Mouse (Mus musculus): ENCODE measurements around the gene Lpar2. TPM values are rescaled to one million over a fixed set of nuclear protein-coding genes. Genes with fewer than 3 reads are reported as not detected.

Gene Lpar2
- polyA plus RNA-seq, 1 experiment: 10.3 TPM

DNA sequence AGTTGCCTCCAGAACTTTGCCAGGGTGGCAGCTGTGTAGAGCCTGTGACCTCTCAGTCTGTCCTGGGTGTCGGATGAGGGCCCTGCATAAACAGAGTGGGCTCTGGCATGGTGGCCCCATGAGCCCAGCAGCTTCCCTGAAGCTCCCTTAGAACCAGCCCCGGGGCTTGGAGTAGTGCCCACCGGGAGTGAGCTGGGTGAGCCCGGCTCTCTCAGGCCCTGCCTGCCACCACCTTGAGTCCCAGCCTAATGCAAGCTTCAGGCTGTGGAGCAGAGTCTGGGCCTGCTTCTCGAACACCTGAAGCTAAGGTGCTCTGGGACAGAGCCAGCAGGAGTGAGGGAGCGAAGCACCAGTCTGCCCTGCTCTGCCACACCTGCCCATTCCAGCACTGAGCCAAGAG is 48.7 kb downstream of the Lpar2 start:
- Histone ChIP-seq H3K4me3 (ENCODE audit: control insufficient read depth, insufficient read depth, low read length) (no peak overlapping the region), H3K27me3 (ENCODE audit: control insufficient read depth, insufficient read depth, low read length) (no peaks in the 10 kb centered on the region), H3K27ac (ENCODE audit: control insufficient read depth, insufficient read depth, low read length) (no peak overlapping the region), H3K4me1 (replicated peaks; ENCODE audit: control insufficient read depth, insufficient read depth, low read length) (no peaks in the 10 kb centered on the region), H3K36me3 (ENCODE audit: control insufficient read depth, insufficient read depth, low read length) (no peaks in the 10 kb centered on the region)
- WGBS: 93% methylated on average over 6 of the region's 6 CpGs
- no peak for DNase-seq
- no peak for TF ChIP-seq POLR2A (IDR thresholded peaks at IDR 0.05; ENCODE audit: control insufficient read depth, extremely low read depth, insufficient read depth, low read length, poor library complexity)

DNA sequence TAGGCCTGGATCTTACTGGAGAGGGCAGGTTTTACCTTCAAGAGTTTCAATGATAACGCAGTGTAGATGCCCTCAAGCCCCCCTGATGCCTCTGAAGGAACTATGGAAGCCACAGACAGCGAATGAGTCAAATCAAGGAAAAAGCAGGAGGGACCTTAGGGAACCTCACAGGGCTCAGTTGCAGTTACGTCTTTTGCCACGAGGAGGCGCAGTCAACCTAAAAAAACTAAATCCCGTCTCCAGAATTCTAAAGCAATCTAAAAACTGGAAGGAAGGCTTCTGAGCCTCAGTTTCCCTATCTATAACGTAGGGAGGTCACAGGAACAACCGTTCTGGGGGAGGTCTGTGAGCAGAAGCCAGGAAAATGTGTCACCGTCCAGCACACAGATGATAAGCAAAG is 51.9 kb downstream of the Lpar2 start:
- Histone ChIP-seq H3K27me3 (ENCODE audit: control insufficient read depth, insufficient read depth, low read length) (no peaks in the 10 kb centered on the region), H3K27ac (ENCODE audit: control insufficient read depth, insufficient read depth, low read length) (no peak overlapping the region), H3K4me3 (ENCODE audit: control insufficient read depth, insufficient read depth, low read length) (no peak overlapping the region), H3K4me1 (replicated peaks; ENCODE audit: control insufficient read depth, insufficient read depth, low read length) (no peaks in the 10 kb centered on the region), H3K36me3 (ENCODE audit: control insufficient read depth, insufficient read depth, low read length) (no peaks in the 10 kb centered on the region)
- 17% methylated on average over 9 of the region's 9 CpGs for WGBS
- DNase-seq: peak; percentile 40
- TF ChIP-seq CTCF (IDR thresholded peaks at IDR 0.05; ENCODE audit: borderline replicate concordance, control insufficient read depth, extremely low read depth, insufficient read depth, low read length, poor library complexity) (no peak), POLR2A (IDR thresholded peaks at IDR 0.05; ENCODE audit: control insufficient read depth, extremely low read depth, insufficient read depth, low read length, poor library complexity) (no peak)

DNA sequence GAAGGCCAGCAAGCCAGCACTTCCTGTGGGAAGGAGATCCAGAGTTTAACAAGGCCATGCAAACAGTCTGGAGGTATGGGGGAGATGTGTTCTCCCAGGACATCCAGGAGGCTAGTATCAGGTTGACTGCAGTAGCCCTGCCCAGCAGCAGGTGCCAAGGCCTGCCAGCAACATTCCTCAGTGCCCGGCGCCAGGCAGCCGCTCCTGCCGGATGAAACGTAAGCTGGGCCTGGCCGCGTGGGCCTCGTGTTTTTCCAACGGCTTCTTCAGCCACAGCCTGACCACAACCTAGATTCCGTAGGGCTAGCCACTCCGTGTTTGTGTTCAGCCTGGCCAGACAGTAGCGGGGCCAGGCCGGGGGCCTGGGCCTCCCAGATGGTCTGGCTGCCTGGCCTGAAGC is 52.4 kb downstream of the Lpar2 start:
- no peak for TF ChIP-seq CTCF (IDR thresholded peaks at IDR 0.05; ENCODE audit: borderline replicate concordance, control insufficient read depth, extremely low read depth, insufficient read depth, low read length, poor library complexity)
- no peak for DNase-seq
- no peak overlapping the region for H3K4me3 ChIP-seq (ENCODE audit: control insufficient read depth, insufficient read depth, low read length)
- no peaks in the 10 kb centered on the region for H3K27me3 ChIP-seq (ENCODE audit: control insufficient read depth, insufficient read depth, low read length)
- no peaks in the 10 kb centered on the region for H3K36me3 ChIP-seq (ENCODE audit: control insufficient read depth, insufficient read depth, low read length)
- H3K27ac ChIP-seq (ENCODE audit: control insufficient read depth, insufficient read depth, low read length): no peak overlapping the region
- no peaks in the 10 kb centered on the region for H3K4me1 ChIP-seq (replicated peaks; ENCODE audit: control insufficient read depth, insufficient read depth, low read length)
- WGBS: 88% methylated on average over 13 of the region's 13 CpGs

DNA sequence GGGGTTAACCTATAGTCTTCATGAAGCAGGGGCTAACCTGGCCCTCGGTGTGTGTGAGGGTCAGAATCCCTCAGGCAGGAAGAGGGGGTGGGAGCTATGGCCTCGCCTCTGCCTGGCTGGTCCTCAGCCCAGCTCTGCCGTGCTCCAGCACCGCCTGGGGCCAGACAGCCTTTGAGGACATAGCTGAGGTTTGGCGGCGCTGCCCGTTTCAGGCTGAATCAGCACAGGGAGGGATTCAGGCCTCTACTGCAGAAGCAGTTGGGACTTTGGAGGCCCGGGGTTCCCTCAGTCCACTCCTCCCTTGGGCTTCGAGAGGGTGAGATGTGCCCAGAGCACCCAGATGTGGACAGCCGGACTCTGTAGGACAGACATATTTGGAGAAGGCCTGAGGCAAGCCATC is 53.9 kb downstream of the Lpar2 start:
- H3K36me3 ChIP-seq (ENCODE audit: control insufficient read depth, insufficient read depth, low read length): no peaks in the 10 kb centered on the region
- H3K27ac ChIP-seq (ENCODE audit: control insufficient read depth, insufficient read depth, low read length): no peak overlapping the region
- TF ChIP-seq POLR2A (IDR thresholded peaks at IDR 0.05; ENCODE audit: control insufficient read depth, extremely low read depth, insufficient read depth, low read length, poor library complexity): no peak
- no peak for TF ChIP-seq CTCF (IDR thresholded peaks at IDR 0.05; ENCODE audit: borderline replicate concordance, control insufficient read depth, extremely low read depth, insufficient read depth, low read length, poor library complexity)
- H3K4me3 ChIP-seq (ENCODE audit: control insufficient read depth, insufficient read depth, low read length): no peak overlapping the region
- H3K4me1 ChIP-seq (replicated peaks; ENCODE audit: control insufficient read depth, insufficient read depth, low read length): no peaks in the 10 kb centered on the region
- WGBS: 70% methylated on average over 10 of the region's 10 CpGs
- DNase-seq: no peak
- peaks cover 8% of the 10 kb centered on the region; the same call in 1 of the 2 replicates for H3K27me3 ChIP-seq (ENCODE audit: control insufficient read depth, insufficient read depth, low read length)

DNA sequence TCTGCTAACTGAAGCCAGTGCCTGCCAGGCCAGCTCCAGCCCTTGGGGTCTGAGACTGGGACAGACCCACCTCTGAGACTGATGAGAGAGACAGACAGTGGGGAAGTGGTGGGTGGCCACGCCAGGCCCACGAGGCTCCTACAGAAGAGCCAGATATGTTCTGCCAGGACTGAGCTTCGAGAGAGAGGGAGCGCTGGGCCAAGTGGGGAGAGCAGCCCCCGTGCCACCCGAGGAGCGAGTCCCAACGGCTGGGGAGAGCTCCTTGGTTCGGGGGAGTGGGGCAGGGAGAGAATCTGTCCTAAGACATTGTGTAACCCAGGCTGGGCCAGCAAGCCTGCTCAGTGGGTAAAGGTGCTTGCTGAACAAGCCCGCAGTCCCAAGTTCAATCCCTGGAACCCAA is 54.7 kb downstream of the Lpar2 start:
- Histone ChIP-seq H3K27ac (ENCODE audit: control insufficient read depth, insufficient read depth, low read length) (no peak overlapping the region), H3K4me3 (ENCODE audit: control insufficient read depth, insufficient read depth, low read length) (no peak overlapping the region), H3K36me3 (ENCODE audit: control insufficient read depth, insufficient read depth, low read length) (no peaks in the 10 kb centered on the region), H3K27me3 (ENCODE audit: control insufficient read depth, insufficient read depth, low read length) (peaks cover 16% of the 10 kb centered on the region; the same call in 1 of the 2 replicates), H3K4me1 (replicated peaks; ENCODE audit: control insufficient read depth, insufficient read depth, low read length) (peaks cover 7% of the 10 kb centered on the region; the same call in 1 of the 2 replicates)
- WGBS: 84% methylated on average over 10 of the region's 10 CpGs
- TF ChIP-seq POLR2A (IDR thresholded peaks at IDR 0.05; ENCODE audit: control insufficient read depth, extremely low read depth, insufficient read depth, low read length, poor library complexity): no peak
- TF ChIP-seq CTCF (IDR thresholded peaks at IDR 0.05; ENCODE audit: borderline replicate concordance, control insufficient read depth, extremely low read depth, insufficient read depth, low read length, poor library complexity): no peak
- no peak for DNase-seq

DNA sequence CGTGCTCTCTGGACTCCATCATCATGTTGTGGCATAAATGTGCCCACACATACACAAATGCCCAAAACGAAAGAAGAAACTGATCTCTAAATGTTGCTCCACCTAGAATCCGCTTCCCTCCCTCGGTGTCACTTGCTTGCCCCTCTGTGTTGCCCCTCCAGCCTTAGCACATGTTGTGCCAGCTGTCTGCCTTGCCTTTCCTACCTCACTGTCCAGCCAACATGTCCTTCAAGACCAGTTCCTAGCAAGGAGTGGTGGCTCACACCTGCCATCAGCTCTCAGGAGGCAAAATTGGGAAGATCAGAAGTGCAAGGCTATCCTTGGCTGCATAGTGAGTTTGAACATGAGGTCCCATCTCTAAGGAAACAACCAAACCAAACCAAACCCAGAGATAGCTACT is 55.2 kb downstream of the Lpar2 start:
- Histone ChIP-seq H3K27me3 (ENCODE audit: control insufficient read depth, insufficient read depth, low read length) (peaks cover 18% of the 10 kb centered on the region; the same call in 1 of the 2 replicates), H3K27ac (ENCODE audit: control insufficient read depth, insufficient read depth, low read length) (no peak overlapping the region), H3K36me3 (ENCODE audit: control insufficient read depth, insufficient read depth, low read length) (no peaks in the 10 kb centered on the region), H3K4me1 (replicated peaks; ENCODE audit: control insufficient read depth, insufficient read depth, low read length) (peaks cover 11% of the 10 kb centered on the region; the same call in 1 of the 2 replicates), H3K4me3 (ENCODE audit: control insufficient read depth, insufficient read depth, low read length) (no peak overlapping the region)
- TF ChIP-seq CTCF (IDR thresholded peaks at IDR 0.05; ENCODE audit: borderline replicate concordance, control insufficient read depth, extremely low read depth, insufficient read depth, low read length, poor library complexity): no peak
- TF ChIP-seq POLR2A (IDR thresholded peaks at IDR 0.05; ENCODE audit: control insufficient read depth, extremely low read depth, insufficient read depth, low read length, poor library complexity): no peak
- no peak for DNase-seq
- 91% methylated on average over 4 of the region's 4 CpGs for WGBS

DNA sequence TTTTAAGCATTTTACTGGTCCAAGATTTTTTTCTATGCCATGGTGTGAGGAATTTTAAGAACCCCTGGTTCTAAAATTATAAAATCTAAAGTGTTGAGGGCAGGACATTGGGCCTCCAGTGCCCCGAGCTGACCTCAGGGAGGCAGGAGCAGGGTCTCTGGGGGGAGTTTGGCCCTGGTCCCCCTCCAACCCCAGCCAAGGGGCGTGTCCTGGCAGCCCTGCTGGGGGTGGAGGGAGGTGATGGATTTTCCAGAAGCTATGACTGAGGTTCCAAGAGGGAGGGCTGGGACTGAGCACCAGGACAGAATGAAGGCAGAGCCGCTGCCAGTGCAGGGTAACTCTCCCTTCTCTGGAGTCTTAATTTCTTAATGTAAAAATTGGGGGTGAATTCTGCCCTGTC is 55.8 kb downstream of the Lpar2 start:
- H3K27ac ChIP-seq (ENCODE audit: control insufficient read depth, insufficient read depth, low read length): no peak overlapping the region
- H3K36me3 ChIP-seq (ENCODE audit: control insufficient read depth, insufficient read depth, low read length): no peaks in the 10 kb centered on the region
- DNase-seq: no peak
- peaks cover 19% of the 10 kb centered on the region; the same call in 1 of the 2 replicates for H3K27me3 ChIP-seq (ENCODE audit: control insufficient read depth, insufficient read depth, low read length)
- WGBS: 89% methylated on average over 3 of the region's 3 CpGs
- H3K4me3 ChIP-seq (ENCODE audit: control insufficient read depth, insufficient read depth, low read length): no peak overlapping the region
- TF ChIP-seq CTCF (IDR thresholded peaks at IDR 0.05; ENCODE audit: borderline replicate concordance, control insufficient read depth, extremely low read depth, insufficient read depth, low read length, poor library complexity) (no peak), POLR2A (IDR thresholded peaks at IDR 0.05; ENCODE audit: control insufficient read depth, extremely low read depth, insufficient read depth, low read length, poor library complexity) (no peak)
- H3K4me1 ChIP-seq (replicated peaks; ENCODE audit: control insufficient read depth, insufficient read depth, low read length): peaks cover 12% of the 10 kb centered on the region; the same call in 1 of the 2 replicates

Measured in thymus, adult 2 months (tissue).